In the genomic region with DNA sequence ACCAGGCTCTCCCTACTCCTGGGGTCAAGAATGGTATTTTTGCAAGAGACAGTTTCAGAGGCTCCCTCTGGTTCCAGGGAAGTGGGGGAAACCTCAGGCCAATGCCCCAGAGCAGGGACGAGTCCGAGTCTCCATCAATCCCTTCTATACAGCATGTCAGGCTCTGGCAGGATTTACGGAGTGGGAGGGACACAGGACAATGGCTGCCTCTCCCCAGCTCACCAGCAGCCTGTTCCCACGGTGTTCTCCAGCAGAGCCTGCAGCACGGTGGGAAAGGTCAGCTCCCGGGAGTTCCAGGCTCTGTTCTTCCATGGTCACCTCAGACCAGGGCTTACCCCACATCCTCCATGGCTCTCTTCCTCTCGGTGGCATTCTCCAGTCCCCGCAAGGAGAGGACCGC, we compare ENCODE assay signal across 12 mouse cellular contexts.
DNase-seq lines count a peak whose midpoint lies in the region; ATAC-seq lines count a peak whose summit lies in the region.
"Had no signal": no experiment of that assay in that cellular context is flagged by ENCODE, and none has a peak within 500 bp of the region (broad histone marks: within the 10 kb centered on the region; RNA-seq: fewer than 3 reads in every experiment).

No protein-coding gene starts in this region.

- no peak overlapping the region for H3K9ac ChIP-seq in hindbrain, embryonic 12.5 days
- no peak overlapping the region for H3K9ac ChIP-seq in midbrain, embryonic 16.5 days (ENCODE audit: low read depth, low read length)

- H3K27ac ChIP-seq in hindbrain, embryonic 12.5 days = 0 out of 2 replicates have a peak overlapping the region, but pooled peaks have one; percentile 45
- no peak overlapping the region for H3K27ac ChIP-seq in midbrain, embryonic 16.5 days (ENCODE audit: low read length)

- H3K4me3 ChIP-seq in hindbrain, embryonic 12.5 days = no peak overlapping the region
- H3K4me3 ChIP-seq in midbrain, embryonic 16.5 days (ENCODE audit: low read depth, low read length) = no peak overlapping the region

- no peak overlapping the region for H3K4me2 ChIP-seq in hindbrain, embryonic 12.5 days (replicated peaks)
- no peak overlapping the region for H3K4me2 ChIP-seq in midbrain, embryonic 16.5 days (ENCODE audit: low read length)

- no peaks in the 10 kb centered on the region for H3K9me3 ChIP-seq in hindbrain, embryonic 12.5 days (replicated peaks)
- no peaks in the 10 kb centered on the region for H3K9me3 ChIP-seq in midbrain, embryonic 16.5 days (replicated peaks; ENCODE audit: control insufficient read depth, low read length, poor library complexity, severe bottlenecking)
- H3K9me3 ChIP-seq: G1E had no signal

- H3K36me3 ChIP-seq in hindbrain, embryonic 12.5 days = no peaks in the 10 kb centered on the region
- H3K36me3 ChIP-seq in midbrain, embryonic 16.5 days (ENCODE audit: control insufficient read depth, insufficient read depth, low read length) = no peaks in the 10 kb centered on the region
- H3K36me3 ChIP-seq: G1E had no signal

- WGBS in hindbrain, embryonic 12.5 days = 15% methylated on average over 9 of the region's 9 CpGs
- 11% methylated on average over 9 of the region's 9 CpGs for WGBS in midbrain, embryonic 16.5 days

- no peaks in the 10 kb centered on the region for H3K27me3 ChIP-seq in hindbrain, embryonic 12.5 days
- no peaks in the 10 kb centered on the region for H3K27me3 ChIP-seq in midbrain, embryonic 16.5 days (ENCODE audit: control insufficient read depth, insufficient read depth, low read depth, low read length)

- peak; percentile 48 for DNase-seq in R1 (ENCODE audit: low read depth, low spot score)
- peak; percentile 64 for DNase-seq in embryo, embryonic 10 days (ENCODE audit: low spot score)
- no peak for DNase-seq in urinary bladder, postnatal 4 days (ENCODE audit: low spot score in 2 of 2)
- DNase-seq in thymus, postnatal 4 days = no peak
- no peak for DNase-seq in heart, adult 11 months
- DNase-seq: adrenal gland, postnatal 10 days; cerebellum, adult 2 months; kidney, postnatal 10 days; lung, postnatal 14 days had no signal

- ATAC-seq in hindbrain, embryonic 12.5 days (ENCODE audit: low FRiP score) = peak; percentile 70
- ATAC-seq in midbrain, embryonic 16.5 days = peak; percentile 51; the same call in 1 of the 2 replicates

- H3K4me1 ChIP-seq in hindbrain, embryonic 12.5 days = peaks cover 24% of the 10 kb centered on the region; the same call in 1 of the 2 replicates
- peaks cover 5% of the 10 kb centered on the region; the same call in 1 of the 2 replicates for H3K4me1 ChIP-seq in midbrain, embryonic 16.5 days (ENCODE audit: control insufficient read depth, insufficient read depth, low read length)

Comparison
In these comparisons a context has a peak if more than half of its experiments do, and no peak if none do; other contexts are left out.
1. DNase-seq: peak in R1 (single experiment) and embryo, embryonic 10 days (single experiment); none in urinary bladder, postnatal 4 days (0 of 2), thymus, postnatal 4 days (single experiment) and heart, adult 11 months (single experiment).